Mouse (Mus musculus) C2C12 (cell line): ENCODE data around the gene Il31ra.

ENCODE experiments used
- CEBPB ChIP-seq: IDR thresholded peaks from one replicate; pipeline ENCODE4 v1.6.1; 2011; ENCODE audit warnings: low read depth, mild to moderate bottlenecking, control low read depth, moderate library complexity
- CTCF ChIP-seq: IDR thresholded peaks from one replicate; pipeline ENCODE4 v1.5.1; 2011; ENCODE audit not compliant: control insufficient read depth, insufficient read depth, insufficient read length
- FOSL1 ChIP-seq: IDR thresholded peaks from one replicate; pipeline ENCODE4 v1.8.0; 2011; ENCODE audit warnings: mild to moderate bottlenecking, low read length; ENCODE audit not compliant: poor library complexity, insufficient read depth, severe bottlenecking
- MAX ChIP-seq: IDR thresholded peaks from one replicate; pipeline ENCODE4 v1.6.1; 2011; ENCODE audit warnings: mild to moderate bottlenecking, control low read depth
- MYOD1 ChIP-seq: IDR thresholded peaks from one replicate; pipeline ENCODE4 v1.6.1; 2011; ENCODE audit warnings: low read depth; ENCODE audit not compliant: control insufficient read depth, insufficient read length
- MYOG ChIP-seq: IDR thresholded peaks from one replicate; pipeline ENCODE4 v1.6.1; 2011; ENCODE audit not compliant: control insufficient read depth, insufficient read length; ENCODE audit errors: extremely low read depth
- USF1 ChIP-seq: IDR thresholded peaks from one replicate; pipeline ENCODE4 v1.6.1; 2011; ENCODE audit warnings: low read depth, mild to moderate bottlenecking, control low read depth, moderate library complexity

- no peak for TF ChIP-seq CEBPB
- no peak for TF ChIP-seq CTCF
- TF ChIP-seq MAX, result no peak
- TF ChIP-seq USF1, result no peak
- TF ChIP-seq MYOG, result no peak
- no peak for TF ChIP-seq FOSL1
- TF ChIP-seq MYOD1, result no peak
Measured at GRCm38 (mm10) chr13:112639111-112639510, 45.0 kb upstream of the Il31ra start.
